Mouse (Mus musculus) hindbrain, postnatal 0 days (tissue): ENCODE results near the gene Stmn3. TPM values are rescaled to one million over a fixed set of nuclear protein-coding genes. Genes with fewer than 3 reads are reported as not detected.

Experiments
- ATAC-seq: fragments of 200-750 bp; cut with Nextera tagmentation; 2 replicates; pipeline ENCODE4 v1.8.0; 2017; ENCODE audit warnings: mild to moderate bottlenecking, moderate TSS enrichment, moderate library complexity
- DNase-seq: peaks from one replicate; pipeline ENCODE4 v3.0.0-alpha.2; 2015; ENCODE audit warnings: low spot score
- H3K27ac ChIP-seq: fragments of 300-500 bp; sonication (generic); 2 replicates; pipeline ENCODE4 v1.5.1; 2014; ENCODE audit warnings: mild to moderate bottlenecking
- H3K27me3 ChIP-seq: fragments of 300-500 bp; sonication (generic); 2 replicates; pipeline ENCODE4 v1.6.1; 2014; ENCODE audit warnings: low read length, mixed read lengths; ENCODE audit not compliant: insufficient read depth
- H3K36me3 ChIP-seq: fragments of 300-500 bp; sonication (generic); 2 replicates; pipeline ENCODE4 v1.6.1; 2014; ENCODE audit warnings: low read length, mixed read lengths; ENCODE audit not compliant: insufficient read depth
- H3K4me1 ChIP-seq: fragments of 300-500 bp; sonication (generic); 2 replicates; pipeline ENCODE4 v1.6.1; 2014; ENCODE audit warnings: antibody characterized with exemption, low read length, mixed read lengths; ENCODE audit not compliant: insufficient read depth
- H3K4me2 ChIP-seq: fragments of 300-500 bp; sonication (generic); 2 replicates; pipeline ENCODE4 v1.6.1; 2014; ENCODE audit warnings: low read depth, mild to moderate bottlenecking, low read length, moderate library complexity, mixed read lengths
- H3K4me3 ChIP-seq: fragments of 300-500 bp; sonication (generic); 2 replicates; pipeline ENCODE4 v1.5.1; 2014; ENCODE audit warnings: low read length
- H3K9ac ChIP-seq: fragments of 300-500 bp; sonication (generic); replicated peaks from 2 replicates; pipeline ENCODE4 v1.6.1; 2014; ENCODE audit warnings: mild to moderate bottlenecking, low read length, moderate library complexity, mixed read lengths
- H3K9me3 ChIP-seq: fragments of 300-500 bp; sonication (generic); 2 replicates; pipeline ENCODE4 v1.6.1; 2016; ENCODE audit warnings: low read length, mixed read lengths
- CTCF ChIP-seq: IDR thresholded peaks from 2 replicates; pipeline ENCODE4 v1.5.1; 2016; ENCODE audit warnings: antibody characterized with exemption, control low read depth, low read depth
- WGBS: fragments of 180-500 bp; shearing (Covaris S2); extraction: QIAGEN DNeasy Blood & Tissue Kit; methylation state at CpG from one replicate; pipeline ENCODE4 v1.1.7; 2014; 5-methylcytosine and 5-hydroxymethylcytosine counted together
- polyA plus RNA-seq: library from polyadenylated mRNA; unstranded; fragments of >200 nt; fragmentation: Nextera tagmentation; extraction: Ambion mirVana; gene quantifications from 2 replicates; pipeline ENCODE4 v1.2.1, GENCODE M21; 2015
- total RNA-seq: library from RNA; depleted of rRNA; stranded (reverse); fragments of >200 nt; gene quantifications from 2 replicates; pipeline ENCODE4 v1.2.3, GENCODE M21; 2014; rRNA removed

Gene Stmn3
- total RNA-seq, result 1,221 and 1,263 TPM in 2 replicates
- polyA plus RNA-seq, result 1,758 and 1,824 TPM in 2 replicates

GRCm38 (mm10) chr2:181314080-181314810 lies at the start of gene Stmn3:
Gene Stmn3 (minus strand): TSS chr2:181314500.
- ATAC-seq (peak; percentile 92), DNase-seq (peak; percentile 85)
- peak within 1 kb of the TSS; percentile 90 for H3K27ac ChIP-seq
- H3K27me3 ChIP-seq, result no peaks in the 10 kb centered on the region
- H3K9ac ChIP-seq, result peak within 1 kb of the TSS; percentile 88
- H3K36me3 ChIP-seq, result 0 out of 2 replicates have a peak, but pooled peaks cover under 1% of the 10 kb centered on the region
- peak within 1 kb of the TSS; percentile 85 for H3K4me3 ChIP-seq
- no peaks in the 10 kb centered on the region for H3K9me3 ChIP-seq
- peaks cover 4% of the 10 kb centered on the region; the same call in 1 of the 2 replicates for H3K4me1 ChIP-seq
- TF ChIP-seq CTCF, result no peak
- H3K4me2 ChIP-seq, result peak within 1 kb of the TSS; percentile 73
- 2% methylated on average over 23 of the region's 23 CpGs for WGBS

GRCm38 (mm10) chr2:181363946-181364345 lies 49.6 kb upstream of the Stmn3 start:
- peak overlapping the region; percentile 73 for H3K4me3 ChIP-seq
- no peak for ATAC-seq
- H3K9me3 ChIP-seq, result no peaks in the 10 kb centered on the region
- H3K36me3 ChIP-seq, result peaks cover 32% of the 10 kb centered on the region
- DNase-seq, result no peak
- H3K4me2 ChIP-seq, result peak overlapping the region; percentile 96
- H3K27ac ChIP-seq, result no peak overlapping the region
- peak overlapping the region; percentile 70 for H3K9ac ChIP-seq
- WGBS, result 77% methylated on average over 3 of the region's 3 CpGs
- H3K4me1 ChIP-seq, result peaks cover 23% of the 10 kb centered on the region; the same call in 1 of the 2 replicates
- no peaks in the 10 kb centered on the region for H3K27me3 ChIP-seq
- no peak for TF ChIP-seq CTCF

DNA sequence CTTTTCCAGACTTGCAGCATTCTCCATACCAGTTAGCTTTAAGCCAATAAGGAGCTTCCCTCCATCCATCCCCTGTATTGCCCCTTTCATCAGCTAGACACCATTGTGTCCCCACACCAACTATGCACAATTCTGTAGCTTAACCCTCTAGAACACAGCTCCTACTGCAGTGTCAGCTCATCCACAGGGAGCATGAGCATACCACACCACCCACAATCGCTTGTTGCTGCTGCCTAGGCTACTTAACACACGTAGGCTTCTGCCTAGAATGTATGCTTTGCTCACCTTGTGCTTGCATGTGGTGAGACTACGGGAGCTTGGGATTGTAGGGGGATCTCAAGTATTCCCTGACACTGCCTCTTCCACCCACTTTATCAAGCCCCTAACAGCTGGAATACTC lies 42.5 kb upstream of the Stmn3 start:
- WGBS, result 79% methylated on average over 3 of the region's 3 CpGs

DNA sequence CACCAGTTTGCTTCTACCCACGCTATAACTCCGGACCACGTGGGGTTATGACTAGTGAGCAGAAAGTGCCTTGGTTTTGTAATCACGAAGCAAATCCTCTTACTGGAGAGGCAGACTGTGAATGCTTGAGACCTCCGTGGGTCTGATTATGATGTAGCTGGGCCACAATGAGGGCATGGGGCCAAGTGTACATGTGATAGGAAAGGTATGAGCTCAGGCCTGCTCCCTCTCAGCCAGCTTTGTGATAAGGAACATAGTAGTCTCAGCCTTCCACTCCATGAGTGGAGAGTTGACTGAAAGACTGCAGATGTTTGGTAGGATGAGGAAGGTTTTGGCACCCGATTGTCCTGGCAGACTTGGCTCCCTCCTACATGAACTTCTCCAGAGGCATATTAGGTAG lies 28.5 kb upstream of the Stmn3 start:
- 94% methylated on average over 6 of the region's 6 CpGs for WGBS

More for the DNA sequence above, 42.5 kb upstream of the Stmn3 start:
- no peak overlapping the region for H3K4me2 ChIP-seq
- ATAC-seq, result no peak
- no peak overlapping the region for H3K27ac ChIP-seq
- H3K36me3 ChIP-seq, result peaks cover 47% of the 10 kb centered on the region
- no peak overlapping the region for H3K4me3 ChIP-seq
- H3K9ac ChIP-seq, result no peak overlapping the region
- no peaks in the 10 kb centered on the region for H3K9me3 ChIP-seq
- DNase-seq, result no peak
- no peaks in the 10 kb centered on the region for H3K27me3 ChIP-seq
- no peaks in the 10 kb centered on the region for H3K4me1 ChIP-seq
- no peak for TF ChIP-seq CTCF

DNA sequence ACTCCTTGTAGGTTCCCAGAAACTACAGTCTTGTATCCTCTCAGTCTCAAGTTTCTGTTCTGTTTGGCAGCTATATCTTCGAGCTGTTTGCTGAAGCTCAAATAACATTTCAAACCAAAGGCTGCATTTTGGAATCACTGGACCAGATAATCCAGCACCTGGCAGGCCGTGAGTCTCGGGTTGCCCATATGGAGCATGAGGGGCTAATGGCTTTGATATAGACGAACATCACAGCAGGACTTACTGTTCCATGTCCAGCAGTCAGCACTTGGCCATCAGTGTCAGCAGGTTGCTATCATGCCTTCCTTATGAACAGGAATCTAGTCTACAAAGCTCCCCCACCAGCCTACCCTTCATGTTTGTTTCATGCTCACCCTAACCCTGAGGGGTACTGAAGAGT lies 26.1 kb upstream of the Stmn3 start:
- Histone ChIP-seq H3K9ac (no peak overlapping the region), H3K27ac (no peak overlapping the region), H3K27me3 (no peaks in the 10 kb centered on the region), H3K9me3 (no peaks in the 10 kb centered on the region), H3K4me3 (no peak overlapping the region), H3K4me2 (no peak overlapping the region), H3K4me1 (no peaks in the 10 kb centered on the region), H3K36me3 (peaks cover 48% of the 10 kb centered on the region)
- ATAC-seq, result 0 out of 2 replicates have a peak, but pooled peaks have one; percentile 53
- peak; percentile 12 for DNase-seq
- WGBS, result 61% methylated on average over 4 of the region's 4 CpGs
- no peak for TF ChIP-seq CTCF

More for the DNA sequence above, 28.5 kb upstream of the Stmn3 start:
- no peak overlapping the region for H3K27ac ChIP-seq
- H3K4me1 ChIP-seq, result no peaks in the 10 kb centered on the region
- H3K9ac ChIP-seq, result no peak overlapping the region
- H3K9me3 ChIP-seq, result no peaks in the 10 kb centered on the region
- ATAC-seq (no peak), DNase-seq (no peak)
- TF ChIP-seq CTCF, result no peak
- H3K36me3 ChIP-seq, result peaks cover 41% of the 10 kb centered on the region
- no peak overlapping the region for H3K4me3 ChIP-seq
- no peaks in the 10 kb centered on the region for H3K27me3 ChIP-seq
- H3K4me2 ChIP-seq, result no peak overlapping the region

DNA sequence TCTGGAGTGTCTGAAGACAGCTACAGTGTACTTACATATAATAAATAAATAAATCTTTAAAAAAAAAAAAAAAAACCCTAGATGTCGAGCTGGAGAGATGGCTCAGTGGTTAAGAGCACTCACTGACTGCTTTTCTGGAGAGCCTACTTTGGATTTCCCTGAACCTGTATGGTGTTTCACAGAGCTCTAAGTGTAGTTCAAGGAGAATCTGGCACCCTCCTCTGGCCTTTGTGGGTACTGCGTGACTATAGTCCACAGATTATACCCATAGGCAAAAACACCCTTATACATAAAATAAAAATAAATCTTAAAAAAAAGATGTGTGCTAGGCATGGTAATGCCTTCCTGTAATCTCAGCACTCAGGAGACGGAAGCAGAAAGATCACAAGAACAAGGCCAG lies 19.7 kb upstream of the Stmn3 start:
- Histone ChIP-seq H3K36me3 (peaks cover 42% of the 10 kb centered on the region), H3K4me1 (no peaks in the 10 kb centered on the region), H3K27me3 (no peaks in the 10 kb centered on the region), H3K27ac (no peak overlapping the region), H3K4me2 (no peak overlapping the region), H3K9ac (no peak overlapping the region), H3K4me3 (no peak overlapping the region), H3K9me3 (no peaks in the 10 kb centered on the region)
- TF ChIP-seq CTCF, result peak; percentile 75
- WGBS, result 54% methylated on average over 3 of the region's 3 CpGs
- ATAC-seq, result peak; percentile 72; the same call in 1 of the 2 replicates
- peak; percentile 79 for DNase-seq

DNA sequence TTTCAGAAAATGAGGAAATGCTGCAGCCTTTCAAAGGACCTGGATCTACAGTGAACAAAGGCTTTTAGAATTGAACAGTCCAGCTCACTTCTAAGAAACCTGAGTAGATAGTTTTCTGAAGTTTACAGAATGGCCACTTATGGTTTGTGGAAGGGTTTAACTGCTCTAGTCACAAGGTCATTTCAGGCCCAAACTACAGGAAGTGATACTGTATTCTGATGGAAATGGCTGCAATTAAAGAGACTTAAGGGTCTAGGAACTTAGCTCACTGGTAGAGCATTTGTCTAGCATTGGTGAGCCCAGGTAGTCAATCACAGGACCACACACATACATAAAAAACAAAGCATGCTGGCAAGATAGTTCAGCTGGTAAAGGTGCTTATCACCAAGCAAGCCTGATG lies 18.2 kb upstream of the Stmn3 start:
- H3K27me3 ChIP-seq, result no peaks in the 10 kb centered on the region
- H3K36me3 ChIP-seq, result peaks cover 46% of the 10 kb centered on the region
- H3K27ac ChIP-seq, result no peak overlapping the region
- no peaks in the 10 kb centered on the region for H3K4me1 ChIP-seq
- no peak for TF ChIP-seq CTCF
- H3K9ac ChIP-seq, result no peak overlapping the region
- H3K4me3 ChIP-seq, result no peak overlapping the region
- ATAC-seq (no peak), DNase-seq (no peak)
- no peak overlapping the region for H3K4me2 ChIP-seq
- no peaks in the 10 kb centered on the region for H3K9me3 ChIP-seq
